Mouse (Mus musculus) yolk sac, embryonic 10.5 days (tissue): ENCODE results near the gene Dapk1.

Source experiments
- DNase-seq: peaks from one replicate; pipeline ENCODE4 v3.0.0-alpha.2; 2017; ENCODE audit warnings: low spot score

Dapk1 gene

DNA sequence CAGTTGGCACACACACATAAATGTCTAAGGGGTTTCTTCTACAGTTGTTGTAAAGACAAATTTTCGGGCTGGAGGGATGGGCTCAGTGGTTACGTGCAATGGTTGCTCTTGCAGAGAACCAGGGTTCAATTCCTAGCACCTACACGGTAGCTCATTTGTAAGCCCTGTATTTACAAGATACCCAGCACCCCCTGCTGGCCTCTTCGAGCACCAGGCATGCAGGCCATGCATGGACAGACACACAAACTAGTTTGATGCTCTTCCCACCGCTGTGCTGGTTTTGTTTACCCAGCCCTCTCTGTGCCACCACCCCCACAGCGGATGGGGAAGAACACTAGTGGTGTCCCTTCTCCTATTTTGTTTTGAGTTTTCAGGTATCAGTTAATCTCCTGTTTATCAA is 138.5 kb downstream of the Dapk1 start:
- no peak for DNase-seq

GRCm38 (mm10) chr13:60742611-60743010 is 140.9 kb downstream of the Dapk1 start:
- DNase-seq = no peak

- DNase-seq = peak; percentile 26
Observed at GRCm38 (mm10) chr13:60743381-60744077, 141.8 kb downstream of the Dapk1 start.

GRCm38 (mm10) chr13:60744078-60744460 is 142.3 kb downstream of the Dapk1 start:
- peak; percentile 60 for DNase-seq

DNA sequence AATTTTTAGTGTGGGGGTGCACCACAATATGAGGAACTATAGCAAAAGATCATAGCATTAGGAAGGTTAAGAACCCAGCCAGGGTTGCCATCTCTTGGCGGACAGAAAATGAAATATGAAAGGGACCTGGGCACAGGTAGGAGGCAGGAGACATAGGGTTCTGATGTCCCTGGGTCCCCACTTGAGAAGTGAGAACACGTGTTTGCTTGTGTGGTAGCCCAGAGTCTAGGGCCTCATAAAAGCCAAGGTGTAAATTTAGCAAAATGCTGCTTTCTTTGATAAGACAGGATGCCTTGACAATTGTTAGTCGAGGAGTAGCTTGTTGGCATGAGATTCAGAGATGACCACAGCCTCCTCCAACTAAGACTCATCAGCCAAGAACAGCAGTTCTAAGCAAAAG is 143.0 kb downstream of the Dapk1 start:
- no peak for DNase-seq

DNA sequence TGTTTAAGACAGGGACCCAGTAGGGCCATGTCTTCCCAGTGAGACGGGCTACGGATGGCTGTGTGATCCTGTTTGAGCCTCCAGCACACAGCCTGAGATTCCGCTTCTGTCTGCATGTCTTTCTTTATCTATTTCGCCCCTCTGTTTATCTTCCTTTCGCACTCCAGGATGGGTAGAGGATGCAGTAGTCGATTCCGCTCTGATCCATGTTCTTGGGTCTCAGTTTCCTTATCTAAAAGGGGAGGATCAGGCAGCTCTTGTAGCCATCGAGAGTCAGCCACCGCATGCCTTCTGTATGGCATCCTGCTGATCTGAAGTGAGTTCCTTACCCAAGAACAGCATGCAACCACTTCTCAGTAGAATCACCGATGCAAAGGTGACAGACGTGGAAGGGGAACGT is 143.6 kb downstream of the Dapk1 start:
- DNase-seq = no peak

- DNase-seq = no peak
Observed at GRCm38 (mm10) chr13:60746271-60746670, 144.5 kb downstream of the Dapk1 start.

- no peak for DNase-seq
Observed at GRCm38 (mm10) chr13:60747201-60747600, 145.5 kb downstream of the Dapk1 start.

DNA sequence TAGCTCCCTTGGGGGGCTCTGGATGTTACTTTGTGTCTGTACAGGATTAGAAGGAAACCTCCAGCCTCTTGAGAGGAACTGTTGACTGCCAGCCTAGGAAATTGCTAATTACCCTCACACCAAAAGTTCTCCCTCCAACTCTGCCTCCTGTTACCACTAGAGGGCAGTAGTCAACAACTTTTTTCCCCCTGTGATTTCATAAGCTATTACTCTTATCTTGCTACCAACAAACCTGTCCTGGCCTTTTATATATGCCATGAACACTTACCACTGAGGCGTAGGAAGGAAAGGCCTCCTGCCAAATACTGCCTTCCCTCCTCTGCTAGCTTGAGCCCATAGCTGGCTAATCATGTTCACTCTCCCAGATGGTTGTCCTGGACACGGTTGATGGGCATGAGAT is 146.8 kb downstream of the Dapk1 start:
- DNase-seq = no peak

- DNase-seq = no peak
Observed at GRCm38 (mm10) chr13:60750930-60751329, 149.2 kb downstream of the Dapk1 start.

DNA sequence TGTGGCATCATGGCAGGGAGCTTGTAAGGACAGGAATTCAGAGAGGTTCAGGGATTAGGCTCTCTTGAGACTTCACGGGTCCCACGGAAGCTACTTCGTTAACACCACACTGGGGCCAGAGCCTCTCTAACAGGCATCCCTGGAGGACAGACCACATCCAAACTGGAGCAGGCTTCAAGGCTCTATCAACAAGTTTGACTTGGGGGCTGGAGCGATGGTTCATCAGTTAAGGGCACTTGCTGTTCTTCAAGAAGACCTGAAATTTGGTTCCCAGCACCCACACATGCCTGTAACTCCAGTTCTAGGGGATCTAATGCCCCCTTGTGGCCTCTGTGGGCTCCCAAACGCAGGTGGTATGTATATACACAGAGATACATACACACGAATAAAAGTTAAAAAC is 151.5 kb downstream of the Dapk1 start:
- no peak for DNase-seq

- no peak for DNase-seq
Observed at GRCm38 (mm10) chr13:60755251-60755650, 153.5 kb downstream of the Dapk1 start.

GRCm38 (mm10) chr13:60757292-60757691 is 155.5 kb downstream of the Dapk1 start:
- no peak for DNase-seq

GRCm38 (mm10) chr13:60759136-60759535 is 157.4 kb downstream of the Dapk1 start:
- DNase-seq = no peak

DNA sequence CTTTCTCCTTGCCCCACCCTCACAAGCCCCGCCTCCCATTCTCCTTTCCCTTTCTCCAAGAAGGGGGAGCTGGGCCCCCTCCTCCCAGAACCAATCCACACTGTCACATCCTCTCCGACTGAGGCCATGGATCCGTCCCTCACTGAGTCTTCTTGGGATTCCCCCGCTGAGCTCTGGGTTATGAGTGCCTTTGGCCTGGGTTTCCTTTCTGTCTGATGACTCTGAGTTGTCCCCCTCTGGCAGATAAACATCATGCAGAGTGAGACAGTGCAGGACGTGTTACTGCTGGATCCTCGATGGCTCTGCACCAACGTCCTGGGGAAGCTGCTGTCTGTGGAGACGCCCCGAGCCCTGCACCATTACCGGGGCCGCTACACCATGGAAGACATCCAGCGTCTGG is 158.6 kb downstream of the Dapk1 start:
- no peak for DNase-seq

DNA sequence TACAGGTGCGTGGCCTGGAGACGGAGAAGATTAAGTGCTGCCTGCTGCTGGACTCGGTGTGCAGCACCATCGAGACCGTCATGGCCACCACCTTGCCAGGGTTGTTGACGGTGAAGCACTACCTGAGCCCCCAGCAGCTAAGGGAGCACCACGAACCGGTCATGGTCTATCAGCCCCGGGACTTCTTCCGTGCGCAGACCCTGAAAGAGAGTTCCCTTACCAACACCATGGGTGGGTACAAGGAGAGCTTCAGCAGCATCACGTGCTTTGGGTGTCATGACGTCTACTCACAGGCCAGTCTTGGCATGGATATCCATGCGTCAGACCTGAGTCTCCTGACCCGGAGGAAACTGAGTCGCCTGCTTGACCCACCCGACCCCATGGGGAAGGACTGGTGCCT is 159.4 kb downstream of the Dapk1 start:
- DNase-seq = no peak

DNA sequence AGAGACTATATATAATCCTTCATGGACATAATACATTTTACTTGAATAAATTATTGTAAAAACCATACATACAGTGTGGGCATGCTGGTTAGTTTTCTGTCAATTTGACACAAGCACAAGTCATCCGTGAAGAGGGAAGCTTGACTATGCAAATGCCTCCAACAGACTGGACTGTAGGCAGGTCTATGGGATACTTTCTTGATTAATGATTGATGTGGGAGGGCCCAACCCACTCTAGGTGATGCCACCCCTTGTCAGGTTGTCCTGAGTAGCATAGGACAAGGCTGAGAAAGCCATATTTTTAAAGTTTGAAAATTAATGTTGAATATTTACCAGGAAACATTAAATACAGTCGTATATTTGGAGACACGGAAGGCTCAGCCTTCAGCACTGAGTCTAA is 178.8 kb downstream of the Dapk1 start:
- no peak for DNase-seq

- DNase-seq = no peak
Observed at GRCm38 (mm10) chr13:60783301-60783700, 181.6 kb downstream of the Dapk1 start.

DNA sequence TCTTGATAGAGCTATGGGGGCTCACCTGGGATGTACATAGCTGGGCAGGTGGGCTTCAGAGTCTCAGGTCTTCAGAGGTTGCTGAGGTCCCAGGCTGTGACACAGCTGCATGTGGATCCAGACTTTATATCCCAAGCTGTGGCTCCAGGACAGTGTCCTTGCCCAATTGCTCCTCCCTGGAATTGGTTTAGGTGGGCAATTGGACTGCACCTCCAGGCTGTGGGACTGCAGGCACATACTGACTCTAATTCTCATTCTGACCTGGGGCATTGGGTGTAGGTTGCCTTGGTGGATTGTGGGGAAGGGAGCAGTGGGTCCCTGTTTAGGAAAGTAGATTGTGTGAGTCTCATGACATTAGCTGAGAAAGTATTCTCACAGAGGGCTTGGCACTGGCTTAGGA is 184.5 kb downstream of the Dapk1 start, which contains the start of gene BC051665:
Gene BC051665 (minus strand): TSS at position 101 of the 400 bp plus-strand sequence.
- no peak for DNase-seq

- no peak for DNase-seq
Observed at GRCm38 (mm10) chr13:60789466-60789865, 187.7 kb downstream of the Dapk1 start.

DNA sequence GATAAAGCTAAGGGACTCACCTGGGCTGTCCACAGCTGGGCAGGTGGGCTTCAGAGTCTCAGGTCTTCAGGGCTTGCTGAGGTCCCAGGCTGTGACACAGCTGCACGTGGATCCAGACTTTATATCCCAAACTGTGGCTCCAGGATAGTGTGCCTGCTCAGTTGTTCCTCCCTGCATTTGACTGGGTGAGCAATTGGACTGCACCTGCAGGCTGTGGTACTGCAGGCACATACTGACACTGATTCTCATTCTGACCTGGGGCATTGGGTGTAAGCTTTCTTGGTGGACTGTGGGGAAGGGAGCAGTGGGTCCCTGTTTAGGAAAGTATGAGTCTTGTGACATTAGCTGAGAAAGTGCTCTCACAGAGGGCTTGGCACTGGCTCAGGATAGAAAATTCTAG is 201.0 kb downstream of the Dapk1 start, which contains the start of gene Ctsll3:
Gene Ctsll3 (minus strand): TSS at position 101 of the 400 bp plus-strand sequence.
- DNase-seq = no peak

GRCm38 (mm10) chr13:60809690-60810089 is 207.9 kb downstream of the Dapk1 start:
- DNase-seq = no peak

DNA sequence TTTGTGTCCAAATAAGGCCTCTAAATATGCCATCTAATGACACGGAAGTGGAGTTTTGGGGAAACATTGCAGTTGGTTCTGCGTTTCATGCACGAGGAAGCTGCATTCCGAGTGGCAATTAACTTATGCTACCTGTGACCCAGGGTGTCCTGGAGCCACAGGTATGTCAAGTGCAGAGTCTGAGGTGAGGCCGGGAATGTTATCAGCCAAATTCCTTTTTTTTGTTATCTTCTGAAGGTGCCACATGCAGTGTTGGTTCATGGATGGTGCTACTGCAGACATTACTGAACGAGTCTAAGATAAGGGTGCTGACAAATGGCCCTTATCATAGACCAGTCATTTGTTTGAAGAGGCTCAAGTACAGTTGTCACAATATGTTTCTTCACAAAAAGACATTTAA is 211.0 kb downstream of the Dapk1 start:
- DNase-seq = no peak
